Mouse (Mus musculus) kidney, adult 2 months (tissue): ENCODE results near the gene Ttc9c.
A peak's percentile ranks its signal among the peaks of the same experiment; 100 is the strongest.

ENCODE experiments used
- CTCF ChIP-seq: fragments of 200-500 bp; conservative IDR thresholded peaks from 2 replicates; pipeline ENCODE4 v1.5.1; 2011; ENCODE audit warnings: low read depth, mild to moderate bottlenecking, control low read depth, low read length, moderate library complexity, mixed read lengths; ENCODE audit not compliant: insufficient read depth, insufficient read length
- POLR2A ChIP-seq: fragments of 200-500 bp; IDR thresholded peaks from one replicate; pipeline ENCODE4 v1.6.1; 2011; ENCODE audit warnings: low read depth, low read length, control low read depth

GRCm38 (mm10) chr19:8770567-8771270 is 48.4 kb downstream of the Ttc9c start, which contains the start of gene Tmem223:
- TF ChIP-seq CTCF (no peak), POLR2A (peak; percentile 72)
